Mouse (Mus musculus): ENCODE results near the gene Snrnp35. TPM values are rescaled to one million over a fixed set of nuclear protein-coding genes. Genes with fewer than 3 reads are reported as not detected.

Gene Snrnp35
- polyA plus RNA-seq, 1 experiment from 2014 or later = 6.5 TPM

DNA sequence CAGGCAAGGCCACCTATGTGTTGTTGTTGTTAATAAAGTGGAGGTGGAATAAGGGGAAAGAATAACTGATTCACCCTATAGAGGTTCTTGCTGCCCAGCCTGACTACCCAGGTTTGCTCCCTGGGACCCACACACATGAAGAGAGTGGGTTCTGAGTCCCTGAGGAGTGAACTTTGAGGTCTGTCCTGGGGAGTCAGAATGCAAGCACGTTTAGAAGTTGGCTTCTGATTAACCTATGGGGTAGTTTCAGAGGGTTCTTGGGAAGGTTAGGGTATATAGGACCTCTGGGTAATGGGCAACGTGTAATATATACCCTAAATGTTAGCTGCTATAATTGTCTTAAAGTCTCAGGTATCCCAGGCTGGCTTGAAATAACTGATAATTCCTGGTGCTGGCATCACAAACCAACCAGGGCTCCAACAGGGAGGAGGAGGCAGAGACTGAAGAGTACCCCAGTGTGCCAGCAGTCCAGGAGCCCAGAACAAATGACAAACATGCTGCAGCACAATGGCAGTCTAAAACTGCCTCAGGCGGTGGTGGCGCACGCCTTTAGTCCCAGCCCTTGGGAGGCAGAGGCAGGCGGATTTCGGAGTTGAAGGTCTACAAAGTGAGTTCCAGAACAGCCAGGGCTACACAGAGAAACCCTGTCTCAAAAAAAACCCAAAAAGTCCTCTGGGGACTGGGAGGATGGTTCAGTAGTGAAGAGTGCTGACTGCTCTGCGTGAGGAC is 20.5 kb upstream of the Snrnp35 start:
- 90% methylated on average over 8 of the region's 8 CpGs for WGBS (ENCODE audit: insufficient replicate concordance)

DNA sequence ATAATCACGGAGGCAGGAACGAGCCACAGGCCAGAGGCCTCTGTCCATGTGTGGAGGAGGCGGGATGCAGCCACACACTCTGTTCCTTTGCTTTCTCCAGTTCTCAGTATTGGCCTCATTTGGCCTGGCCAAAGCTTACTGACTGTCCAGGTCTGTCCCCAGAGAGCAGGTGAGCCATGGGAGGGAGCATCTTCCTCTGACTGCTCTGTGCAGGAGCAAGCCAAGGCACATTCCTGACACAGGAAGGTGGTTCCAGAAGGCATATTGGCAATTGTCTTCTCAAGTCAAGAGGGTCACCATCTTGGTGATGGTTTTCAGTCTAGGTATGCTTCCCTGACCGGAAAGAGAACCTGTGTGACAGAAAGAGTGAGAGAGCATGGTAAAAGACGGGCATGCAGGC is 19.5 kb upstream of the Snrnp35 start:
- no peak overlapping the region for H3K9ac ChIP-seq (replicated peaks)
- WGBS (ENCODE audit: insufficient replicate concordance) = 88% methylated on average over 5 of the region's 5 CpGs
- no peaks in the 10 kb centered on the region for H3K9me3 ChIP-seq (ENCODE audit: low read length)
- no peak overlapping the region for H3K27ac ChIP-seq (ENCODE audit: low read depth)
- no peaks in the 10 kb centered on the region for H3K27me3 ChIP-seq (ENCODE audit: insufficient read depth, low read length)
- TF ChIP-seq EP300 (IDR thresholded peaks at IDR 0.05; ENCODE audit: low read depth) (no peak), CTCF (IDR thresholded peaks at IDR 0.05; ENCODE audit: low read depth) (no peak)
- no peak for ATAC-seq
- DNase-seq = peak; percentile 9
- H3K4me1 ChIP-seq (ENCODE audit: insufficient read depth) = no peaks in the 10 kb centered on the region
- H3K4me3 ChIP-seq (ENCODE audit: low read depth, low read length) = no peak overlapping the region
- peaks cover 50% of the 10 kb centered on the region for H3K36me3 ChIP-seq (replicated peaks; ENCODE audit: insufficient read depth, low read length)
- H3K4me2 ChIP-seq (ENCODE audit: low read depth, low read length) = no peak overlapping the region

More for the DNA sequence above, 20.5 kb upstream of the Snrnp35 start:
- DNase-seq (no peak), ATAC-seq (no peak)
- Histone ChIP-seq H3K9me3 (ENCODE audit: low read length) (no peaks in the 10 kb centered on the region), H3K4me3 (ENCODE audit: low read depth, low read length) (no peak overlapping the region), H3K27me3 (ENCODE audit: insufficient read depth, low read length) (no peaks in the 10 kb centered on the region), H3K36me3 (replicated peaks; ENCODE audit: insufficient read depth, low read length) (peaks cover 57% of the 10 kb centered on the region), H3K4me1 (ENCODE audit: insufficient read depth) (no peaks in the 10 kb centered on the region), H3K27ac (ENCODE audit: low read depth) (no peak overlapping the region), H3K9ac (replicated peaks) (no peak overlapping the region), H3K4me2 (ENCODE audit: low read depth, low read length) (no peak overlapping the region)
- no peak for TF ChIP-seq CTCF (IDR thresholded peaks at IDR 0.05; ENCODE audit: low read depth)
- TF ChIP-seq EP300 (IDR thresholded peaks at IDR 0.05; ENCODE audit: low read depth) = no peak

DNA sequence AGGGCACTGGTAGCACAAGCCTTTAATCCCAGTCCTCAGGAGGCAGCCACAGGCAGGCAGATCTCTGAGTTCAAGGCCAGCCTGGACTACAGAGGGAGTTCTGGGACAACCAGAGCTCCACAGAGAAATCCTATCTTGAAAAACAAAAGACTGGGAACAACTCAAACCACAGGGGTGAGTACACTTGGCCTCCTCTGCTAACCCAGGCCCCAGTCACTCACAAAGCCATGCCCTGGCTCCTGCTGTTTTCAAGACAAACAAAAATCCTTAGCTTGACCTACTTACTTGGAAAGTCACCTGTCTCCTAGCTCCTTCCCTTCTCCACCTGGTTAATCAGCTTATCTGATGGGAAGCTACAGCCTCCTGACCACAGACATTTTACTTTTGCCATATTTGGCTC is 18.0 kb upstream of the Snrnp35 start:
- Histone ChIP-seq H3K9me3 (ENCODE audit: low read length) (no peaks in the 10 kb centered on the region), H3K4me1 (ENCODE audit: insufficient read depth) (no peaks in the 10 kb centered on the region), H3K4me2 (ENCODE audit: low read depth, low read length) (no peak overlapping the region), H3K4me3 (ENCODE audit: low read depth, low read length) (no peak overlapping the region), H3K36me3 (replicated peaks; ENCODE audit: insufficient read depth, low read length) (peaks cover 42% of the 10 kb centered on the region), H3K9ac (replicated peaks) (no peak overlapping the region), H3K27ac (ENCODE audit: low read depth) (no peak overlapping the region), H3K27me3 (ENCODE audit: insufficient read depth, low read length) (no peaks in the 10 kb centered on the region)
- ATAC-seq = no peak
- DNase-seq = no peak
- TF ChIP-seq CTCF (IDR thresholded peaks at IDR 0.05; ENCODE audit: low read depth) = no peak
- TF ChIP-seq EP300 (IDR thresholded peaks at IDR 0.05; ENCODE audit: low read depth) = no peak

DNA sequence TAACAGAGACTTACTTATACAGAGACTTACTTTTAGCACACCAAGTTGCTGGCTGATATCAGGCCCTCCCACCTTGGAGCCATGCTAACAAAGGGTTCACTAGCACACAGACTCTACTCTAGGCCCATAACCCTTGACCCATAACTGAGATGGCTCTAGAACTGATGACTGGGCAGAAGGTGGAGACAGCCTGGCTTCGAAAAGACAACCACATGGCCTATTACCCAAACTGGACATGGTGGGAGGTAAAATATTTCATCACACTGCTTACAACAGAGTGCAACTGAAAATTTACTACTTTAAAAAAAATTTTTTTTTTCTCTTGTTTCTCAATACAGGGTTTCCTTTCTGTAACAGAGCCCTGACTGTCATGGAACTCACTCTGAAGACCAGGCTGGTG is 15.2 kb upstream of the Snrnp35 start:
- Histone ChIP-seq H3K4me3 (ENCODE audit: low read depth, low read length) (no peak overlapping the region), H3K4me1 (ENCODE audit: insufficient read depth) (no peaks in the 10 kb centered on the region), H3K9ac (replicated peaks) (no peak overlapping the region), H3K27ac (ENCODE audit: low read depth) (no peak overlapping the region), H3K4me2 (ENCODE audit: low read depth, low read length) (no peak overlapping the region), H3K27me3 (ENCODE audit: insufficient read depth, low read length) (no peaks in the 10 kb centered on the region), H3K36me3 (replicated peaks; ENCODE audit: insufficient read depth, low read length) (peaks cover 28% of the 10 kb centered on the region), H3K9me3 (ENCODE audit: low read length) (no peaks in the 10 kb centered on the region)
- 54% methylated on average over 1 of the region's 1 CpGs for WGBS (ENCODE audit: insufficient replicate concordance)
- ATAC-seq (no peak), DNase-seq (no peak)
- TF ChIP-seq EP300 (IDR thresholded peaks at IDR 0.05; ENCODE audit: low read depth) (no peak), CTCF (IDR thresholded peaks at IDR 0.05; ENCODE audit: low read depth) (no peak)

- no peak overlapping the region for H3K4me3 ChIP-seq (ENCODE audit: low read depth, low read length)
- no peak for DNase-seq
- H3K9me3 ChIP-seq (ENCODE audit: low read length) = no peaks in the 10 kb centered on the region
- no peak overlapping the region for H3K4me2 ChIP-seq (ENCODE audit: low read depth, low read length)
- no peaks in the 10 kb centered on the region for H3K27me3 ChIP-seq (ENCODE audit: insufficient read depth, low read length)
- WGBS (ENCODE audit: insufficient replicate concordance) = 81% methylated on average over 7 of the region's 7 CpGs
- no peak overlapping the region for H3K9ac ChIP-seq (replicated peaks)
- H3K36me3 ChIP-seq (replicated peaks; ENCODE audit: insufficient read depth, low read length) = peaks cover 23% of the 10 kb centered on the region
- no peak overlapping the region for H3K27ac ChIP-seq (ENCODE audit: low read depth)
- no peak for ATAC-seq
- no peaks in the 10 kb centered on the region for H3K4me1 ChIP-seq (ENCODE audit: insufficient read depth)
- TF ChIP-seq EP300 (IDR thresholded peaks at IDR 0.05; ENCODE audit: low read depth) (no peak), CTCF (IDR thresholded peaks at IDR 0.05; ENCODE audit: low read depth) (no peak)
Measured at GRCm38 (mm10) chr5:124468365-124468764, 14.6 kb upstream of the Snrnp35 start.

DNA sequence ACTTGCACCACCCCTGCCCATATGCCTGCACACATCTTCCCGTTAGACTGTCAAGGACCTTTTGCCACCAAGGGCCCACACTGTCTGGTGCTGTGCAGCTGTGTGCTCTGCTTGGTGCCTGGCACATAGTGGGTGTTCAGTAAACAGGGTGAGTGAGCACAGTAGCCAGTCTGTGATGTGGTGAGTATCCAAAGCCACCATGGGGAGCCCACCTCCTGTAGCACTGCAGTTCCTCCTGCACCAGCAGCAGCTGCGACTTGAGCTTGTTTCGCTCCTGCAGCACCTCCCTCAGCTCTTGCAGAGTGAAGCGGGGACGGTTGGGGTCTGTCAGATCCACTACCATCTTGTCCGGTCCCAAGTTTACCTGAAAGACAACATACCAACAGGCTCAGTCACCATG is 13.4 kb upstream of the Snrnp35 start:
- H3K9ac ChIP-seq (replicated peaks) = no peak overlapping the region
- no peaks in the 10 kb centered on the region for H3K27me3 ChIP-seq (ENCODE audit: insufficient read depth, low read length)
- peaks cover 21% of the 10 kb centered on the region for H3K36me3 ChIP-seq (replicated peaks; ENCODE audit: insufficient read depth, low read length)
- DNase-seq = no peak
- no peak overlapping the region for H3K4me2 ChIP-seq (ENCODE audit: low read depth, low read length)
- WGBS (ENCODE audit: insufficient replicate concordance) = 95% methylated on average over 6 of the region's 6 CpGs
- H3K4me1 ChIP-seq (ENCODE audit: insufficient read depth) = no peaks in the 10 kb centered on the region
- no peak for ATAC-seq
- no peak overlapping the region for H3K27ac ChIP-seq (ENCODE audit: low read depth)
- no peak overlapping the region for H3K4me3 ChIP-seq (ENCODE audit: low read depth, low read length)
- H3K9me3 ChIP-seq (ENCODE audit: low read length) = no peaks in the 10 kb centered on the region
- TF ChIP-seq CTCF (IDR thresholded peaks at IDR 0.05; ENCODE audit: low read depth) (no peak), EP300 (IDR thresholded peaks at IDR 0.05; ENCODE audit: low read depth) (no peak)

Data from liver, postnatal 0 days (tissue).